Mouse (Mus musculus): ENCODE measurements at regions not wholly inside any gene's neighbourhood (a gene's known extent, or its start where the extent isn't known, plus 50 kb on each side); places are given as distances from the start of the nearest gene placed in this dataset.

GRCm38 (mm10) chr7:66490073-66490472 is 62.8 kb upstream of the Aldh1a3 start:
- DNase-seq: no peak

GRCm38 (mm10) chr7:66487751-66488150 is 60.4 kb upstream of the Aldh1a3 start:
- DNase-seq: no peak

GRCm38 (mm10) chr7:66480446-66480845 is 53.1 kb upstream of the Aldh1a3 start:
- no peak for DNase-seq

GRCm38 (mm10) chr7:66479321-66479720 is 52.0 kb upstream of the Aldh1a3 start:
- DNase-seq: no peak

GRCm38 (mm10) chr7:66478106-66478505 is 50.8 kb upstream of the Aldh1a3 start:
- DNase-seq: no peak

- DNase-seq: peak in 1 of 2 experiments; percentile 4
These were observed 50.2 kb upstream of the Aldh1a3 start for GRCm38 (mm10) chr7:66477475-66477874.

All from cerebellum, postnatal 25 days (tissue).